Mouse (Mus musculus): Measurements from ENCODE around the gene Plekhb2.
A peak's percentile ranks its signal among the peaks of the same experiment; 100 is the strongest.

The Plekhb2 gene

DNA sequence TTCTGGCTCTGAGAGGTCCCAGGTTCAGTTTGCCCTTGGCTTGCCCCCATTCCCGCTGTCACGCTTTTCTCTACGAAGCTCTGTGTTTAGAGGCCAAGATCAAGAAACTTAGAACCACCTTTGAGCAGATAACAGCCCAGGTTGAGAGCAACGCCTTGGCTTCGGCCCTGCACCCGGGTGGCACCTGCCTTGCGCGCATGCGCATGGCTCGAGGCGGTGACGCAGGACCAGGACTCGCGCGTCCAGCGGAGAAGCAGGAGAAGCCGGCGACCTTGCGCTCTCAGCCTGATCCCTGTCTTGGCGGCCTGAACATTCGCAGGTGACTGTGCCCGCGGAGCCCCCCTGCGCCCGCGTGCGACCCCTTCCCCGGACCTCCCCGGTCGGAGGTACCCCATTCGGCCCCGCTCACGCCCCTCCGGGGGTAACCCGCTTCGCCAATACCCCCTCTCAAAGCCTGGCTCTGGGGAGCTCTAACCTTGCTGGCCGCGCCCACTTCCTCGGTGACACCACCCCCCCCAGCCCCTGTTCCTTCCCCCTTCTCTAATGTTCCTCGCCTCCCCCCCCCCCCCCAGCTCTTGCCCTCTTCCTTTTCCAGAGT is at the start of gene Plekhb2:
Gene Plekhb2 (plus strand): TSS at position 232 of the 598 bp plus-strand sequence.
- peak; percentile 91 to 96 for DNase-seq

DNA sequence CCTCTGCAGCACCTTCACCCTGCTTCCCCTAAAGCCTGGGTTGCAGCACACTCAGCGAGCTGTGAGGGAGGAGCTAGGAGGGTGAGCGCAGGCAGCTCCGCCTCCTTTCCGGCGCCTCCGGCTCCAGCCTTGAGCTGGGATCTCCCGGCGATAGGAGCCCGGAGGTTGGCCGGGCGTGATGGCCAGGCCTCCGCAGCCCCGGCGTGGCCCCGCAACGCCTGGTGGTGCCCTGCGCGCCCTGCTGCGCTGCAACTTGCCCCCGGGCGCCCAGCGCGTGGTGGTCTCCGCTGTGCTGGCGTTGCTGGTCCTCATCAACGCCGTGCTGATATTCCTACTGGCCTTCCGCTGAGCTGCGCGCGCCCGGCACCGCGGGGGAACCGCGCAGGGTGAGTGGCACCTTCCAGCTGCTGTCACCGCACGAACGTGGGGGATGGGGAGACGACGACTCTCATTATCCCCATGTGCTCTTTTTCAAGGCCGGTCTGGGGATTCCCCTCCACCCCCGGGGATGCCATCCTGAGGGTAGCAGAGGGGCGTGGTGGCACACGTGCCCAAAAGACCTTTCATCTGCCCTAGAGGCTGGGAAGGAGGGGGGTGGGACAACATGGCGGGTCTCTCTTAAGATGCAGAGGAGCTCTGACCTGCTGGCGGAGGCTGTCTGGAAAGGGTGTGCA is 48.0 kb upstream of the Plekhb2 start:
- peak; percentile 58 to 73 for DNase-seq

DNA sequence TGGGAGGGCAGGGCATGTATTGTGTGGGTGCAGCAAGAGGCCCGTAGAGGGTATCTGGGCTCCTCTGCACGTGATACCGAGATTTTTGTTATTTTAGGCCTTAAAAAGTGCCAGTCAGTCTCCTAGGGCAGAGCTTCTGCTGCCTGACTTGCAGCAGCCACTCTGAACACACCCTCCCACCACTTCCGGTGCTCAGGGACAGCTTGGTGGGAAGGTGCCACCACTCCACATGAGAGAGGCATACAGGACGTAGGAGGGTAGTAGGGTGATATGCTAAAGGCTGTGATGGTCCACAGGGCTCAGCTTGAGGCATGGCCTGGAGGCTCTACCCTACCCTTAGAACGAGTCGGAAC is 47.5 kb upstream of the Plekhb2 start:
- DNase-seq, result no peak

- no peak for DNase-seq
Observed at GRCm38 (mm10) chr1:34804863-34805262, 44.9 kb upstream of the Plekhb2 start.

DNA sequence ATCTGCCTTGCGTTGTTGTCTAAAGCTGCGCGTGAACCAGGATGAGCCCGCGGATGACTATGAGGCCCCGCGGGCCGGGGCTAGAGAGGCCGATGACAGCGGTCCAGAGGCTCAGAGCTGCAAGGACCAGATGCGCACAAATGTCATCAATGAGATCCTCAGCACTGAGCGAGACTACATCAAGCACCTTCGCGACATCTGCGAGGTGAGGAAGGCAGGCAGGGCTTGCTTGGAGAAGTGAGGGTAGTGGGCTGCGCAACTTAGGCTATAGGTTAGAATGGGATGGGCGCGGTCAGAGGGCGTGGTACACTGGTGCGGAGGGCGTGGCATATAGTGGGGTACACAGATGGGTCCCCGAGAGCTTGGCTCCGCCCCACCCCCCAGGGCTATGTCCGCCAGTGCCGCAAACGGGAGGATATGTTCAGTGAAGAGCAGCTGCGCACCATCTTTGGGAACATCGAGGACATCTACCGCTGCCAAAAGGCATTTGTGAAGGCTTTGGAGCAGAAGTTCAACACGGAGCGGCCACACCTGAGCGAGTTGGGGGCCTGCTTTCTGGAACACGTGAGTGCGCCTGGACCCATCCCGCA is 43.8 kb upstream of the Plekhb2 start:
- no peak for DNase-seq

GRCm38 (mm10) chr1:34808445-34808844 is 41.3 kb upstream of the Plekhb2 start:
- DNase-seq, result peak; percentile 53 to 70

DNA sequence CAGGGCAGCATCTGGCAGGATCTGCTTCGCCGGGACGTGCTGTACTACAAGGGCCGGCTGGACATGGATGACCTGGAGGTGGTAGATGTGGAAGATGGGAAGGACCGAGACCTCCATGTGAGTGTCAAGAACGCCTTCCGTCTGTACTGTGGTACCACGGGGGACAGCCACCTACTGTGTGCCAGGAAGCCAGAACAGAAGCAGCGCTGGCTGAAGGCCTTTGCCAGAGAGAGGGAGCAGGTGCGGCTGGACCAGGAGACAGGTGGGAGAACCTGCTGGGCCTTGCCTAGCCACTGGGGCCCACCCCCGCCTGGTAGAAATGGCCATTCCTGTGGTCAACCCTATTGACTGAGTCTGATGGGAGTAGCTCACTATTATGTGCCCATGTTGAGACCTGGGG is 39.5 kb upstream of the Plekhb2 start:
- DNase-seq, result no peak

DNA sequence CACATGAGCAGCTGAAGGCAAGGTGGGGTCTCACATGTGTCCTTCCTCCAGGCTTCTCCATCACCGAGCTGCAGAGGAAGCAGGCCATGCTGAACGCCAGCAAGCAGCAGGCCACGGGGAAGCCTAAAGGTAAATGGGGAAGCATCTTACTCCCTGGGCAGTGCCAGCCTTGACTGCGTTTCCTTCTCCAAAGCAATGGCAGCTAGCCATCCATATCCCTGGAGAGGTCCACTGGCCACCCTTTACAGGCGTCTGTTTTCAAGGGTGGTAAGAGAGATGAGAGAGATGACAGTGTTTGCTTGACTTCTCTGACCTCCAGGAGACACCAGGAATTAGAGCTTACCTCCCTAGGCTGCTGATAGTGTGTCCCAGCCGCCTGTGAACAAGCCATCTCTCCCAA is 38.7 kb upstream of the Plekhb2 start:
- DNase-seq, result no peak

DNA sequence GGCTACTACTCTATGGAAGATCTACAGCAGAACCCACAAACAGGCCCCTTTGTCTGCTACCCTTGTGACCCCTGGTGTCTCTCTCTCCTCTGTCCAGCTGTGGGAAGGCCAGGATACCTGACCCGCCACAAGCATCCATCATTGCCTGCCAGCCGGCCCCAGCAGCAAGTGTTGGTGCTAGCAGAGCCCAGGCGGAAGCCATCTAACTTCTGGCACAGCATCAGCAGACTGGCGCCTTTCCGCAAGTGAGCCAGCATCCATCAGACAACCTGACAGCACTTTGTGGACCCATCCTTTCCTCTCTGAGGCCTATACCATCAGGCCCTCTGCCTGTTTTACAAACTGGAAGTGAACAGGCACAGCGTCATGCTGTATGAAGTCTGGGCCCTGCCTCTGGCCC is 38.2 kb upstream of the Plekhb2 start:
- DNase-seq, result no peak

DNA sequence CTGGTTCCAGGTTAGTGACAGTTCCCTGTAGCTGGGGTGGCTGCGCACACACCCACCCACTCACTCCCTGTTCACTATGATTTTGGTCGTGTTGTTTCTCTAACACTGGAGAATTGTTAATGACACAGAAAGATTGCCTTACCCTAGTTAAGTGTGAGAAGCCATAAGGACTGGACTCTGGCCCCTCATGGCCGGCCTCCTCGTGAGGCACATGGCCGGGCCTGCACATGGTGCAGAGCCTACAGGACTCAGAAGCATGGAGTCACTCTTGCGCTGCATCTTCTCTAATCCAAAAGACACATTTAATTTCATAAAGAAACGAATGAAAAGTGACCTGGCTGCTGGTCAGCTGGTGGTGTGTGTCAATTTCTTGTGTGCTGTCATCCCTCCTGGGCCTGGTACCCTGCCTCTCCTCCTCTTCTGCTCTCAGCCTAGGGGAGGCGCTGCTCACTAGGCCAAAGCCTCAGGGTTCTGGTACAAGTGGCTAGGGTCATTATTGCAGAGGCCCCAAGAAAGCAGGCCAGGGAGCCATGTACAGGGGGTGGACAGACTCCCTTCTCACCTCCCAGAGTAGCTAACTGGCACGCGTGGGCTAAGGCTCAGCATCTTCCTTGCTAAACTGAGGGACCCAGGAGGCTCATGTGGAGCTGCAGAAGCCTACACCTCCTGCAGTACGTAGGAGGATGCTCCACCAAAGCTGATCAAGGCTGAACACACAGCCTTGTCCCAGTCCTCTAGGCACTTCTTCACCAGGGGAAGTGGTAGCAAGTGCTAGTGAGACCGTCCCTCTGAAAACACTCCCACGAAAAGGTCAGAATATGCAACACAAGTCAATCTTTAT is 37.1 kb upstream of the Plekhb2 start:
- no peak for DNase-seq

GRCm38 (mm10) chr1:34815843-34816242 is 33.9 kb upstream of the Plekhb2 start:
- DNase-seq, result no peak

DNA sequence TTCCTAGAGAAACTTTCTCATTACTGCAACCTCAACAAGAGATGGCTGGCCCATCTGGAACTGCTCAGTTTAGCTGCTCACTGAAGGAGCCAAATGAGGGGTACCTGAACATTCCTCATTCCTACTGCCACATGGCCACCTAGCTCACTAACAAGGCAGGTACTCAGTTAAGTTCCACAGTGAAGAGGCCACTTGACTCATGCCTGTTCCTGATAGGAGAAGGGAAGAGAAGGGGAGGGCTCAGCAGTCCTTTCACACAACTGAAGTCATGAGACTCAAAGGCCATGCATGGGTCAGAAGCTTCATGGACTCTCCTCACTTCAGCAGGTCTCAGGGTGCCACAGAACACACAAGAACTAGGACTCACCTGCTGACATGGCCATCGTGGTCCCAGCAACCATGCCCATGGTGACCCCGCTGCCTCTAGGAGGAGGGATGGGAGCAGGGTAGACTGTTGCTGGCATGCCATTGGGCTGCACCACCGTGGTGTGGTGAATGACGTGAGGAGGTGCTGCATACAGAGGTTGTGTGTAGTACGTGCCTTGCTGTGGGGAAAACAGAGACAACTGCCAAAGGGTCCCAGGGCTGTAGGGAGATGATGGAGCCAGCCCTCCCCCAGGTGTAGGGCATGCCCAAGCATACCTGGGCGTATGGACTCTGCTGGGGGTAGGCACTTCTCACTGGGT is 30.4 kb upstream of the Plekhb2 start:
- DNase-seq, result no peak

DNA sequence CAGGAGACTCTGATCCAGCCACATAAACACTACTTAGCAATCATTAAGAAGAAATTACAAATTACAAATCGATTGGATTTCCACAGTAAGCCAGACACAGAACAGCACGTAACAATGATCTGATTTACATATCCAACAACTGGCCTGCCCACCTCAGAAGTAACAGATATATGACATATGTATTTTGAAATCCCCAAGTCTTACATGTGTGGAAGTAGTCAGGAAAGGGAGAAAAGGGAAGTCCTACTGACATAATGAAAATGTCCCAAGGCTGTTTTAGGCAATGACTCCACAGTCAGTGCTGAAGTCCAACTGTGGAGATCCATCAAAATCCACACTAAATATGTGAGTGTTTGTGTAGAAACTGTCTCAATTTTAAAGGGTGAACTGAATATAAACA is 28.4 kb upstream of the Plekhb2 start:
- no peak for DNase-seq

DNA sequence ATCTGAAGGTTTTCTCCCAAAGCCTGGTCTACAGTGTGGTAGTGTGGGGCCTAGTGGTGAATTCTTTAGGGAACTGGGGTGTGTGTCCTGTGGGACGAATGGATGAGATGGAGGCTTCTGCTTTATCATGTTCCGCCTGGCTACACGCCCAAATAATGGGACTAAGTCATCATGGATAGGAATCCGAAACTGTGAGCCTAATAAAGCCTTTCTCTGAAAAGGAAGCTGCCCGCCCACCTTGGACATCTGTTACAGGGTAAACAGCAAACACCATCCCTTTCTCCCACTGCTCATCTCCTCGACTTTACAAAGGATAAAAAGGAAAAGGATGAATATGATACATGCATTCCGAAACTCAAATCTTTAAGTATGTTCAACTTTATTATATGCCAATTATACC is 27.8 kb upstream of the Plekhb2 start:
- DNase-seq, result no peak

GRCm38 (mm10) chr1:34822746-34823145 is 27.0 kb upstream of the Plekhb2 start:
- no peak for DNase-seq

- no peak for DNase-seq
Observed at GRCm38 (mm10) chr1:34823353-34823752, 26.4 kb upstream of the Plekhb2 start.

GRCm38 (mm10) chr1:34824208-34824607 is 25.6 kb upstream of the Plekhb2 start:
- DNase-seq, result no peak

DNA sequence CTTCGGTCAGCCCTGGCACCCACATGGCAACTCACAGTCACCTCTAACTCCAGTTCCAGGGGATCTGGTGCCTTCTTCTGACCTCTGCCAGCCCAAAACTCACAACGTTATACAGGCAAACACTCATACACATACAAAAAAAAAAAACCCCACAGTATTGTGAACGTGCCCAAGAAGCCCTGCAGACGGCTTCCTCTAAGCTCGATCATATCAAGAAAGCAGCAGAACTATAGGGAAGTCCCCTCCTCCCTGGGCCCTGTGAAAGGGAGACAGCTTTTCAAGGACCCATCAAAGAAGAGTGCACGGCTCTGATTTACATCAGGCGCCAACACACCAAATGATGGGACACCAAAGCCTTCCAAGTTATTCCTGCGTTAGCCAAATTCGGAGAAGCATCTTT is 23.9 kb upstream of the Plekhb2 start:
- no peak for DNase-seq

DNA sequence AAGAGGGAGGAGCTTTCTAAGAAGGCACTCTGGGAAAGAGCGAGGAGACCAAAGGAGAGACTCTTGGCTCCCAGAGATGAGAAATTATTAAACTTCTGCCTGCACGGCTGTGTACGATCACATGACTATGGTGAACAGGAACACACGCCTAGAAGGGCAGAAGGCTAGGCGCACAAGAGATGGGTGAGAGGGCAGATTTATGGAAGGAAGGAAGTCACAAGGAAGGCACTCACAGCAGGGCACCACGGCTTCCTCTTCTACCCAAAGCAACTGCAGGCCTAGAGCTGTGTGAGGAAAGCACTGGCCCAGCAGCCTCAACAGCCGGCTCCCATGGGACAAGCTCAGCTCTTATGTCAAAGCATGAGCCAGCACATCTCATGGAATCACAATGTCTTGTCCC is 21.9 kb upstream of the Plekhb2 start:
- DNase-seq, result peak in 1 of 2 experiments; percentile 23

DNA sequence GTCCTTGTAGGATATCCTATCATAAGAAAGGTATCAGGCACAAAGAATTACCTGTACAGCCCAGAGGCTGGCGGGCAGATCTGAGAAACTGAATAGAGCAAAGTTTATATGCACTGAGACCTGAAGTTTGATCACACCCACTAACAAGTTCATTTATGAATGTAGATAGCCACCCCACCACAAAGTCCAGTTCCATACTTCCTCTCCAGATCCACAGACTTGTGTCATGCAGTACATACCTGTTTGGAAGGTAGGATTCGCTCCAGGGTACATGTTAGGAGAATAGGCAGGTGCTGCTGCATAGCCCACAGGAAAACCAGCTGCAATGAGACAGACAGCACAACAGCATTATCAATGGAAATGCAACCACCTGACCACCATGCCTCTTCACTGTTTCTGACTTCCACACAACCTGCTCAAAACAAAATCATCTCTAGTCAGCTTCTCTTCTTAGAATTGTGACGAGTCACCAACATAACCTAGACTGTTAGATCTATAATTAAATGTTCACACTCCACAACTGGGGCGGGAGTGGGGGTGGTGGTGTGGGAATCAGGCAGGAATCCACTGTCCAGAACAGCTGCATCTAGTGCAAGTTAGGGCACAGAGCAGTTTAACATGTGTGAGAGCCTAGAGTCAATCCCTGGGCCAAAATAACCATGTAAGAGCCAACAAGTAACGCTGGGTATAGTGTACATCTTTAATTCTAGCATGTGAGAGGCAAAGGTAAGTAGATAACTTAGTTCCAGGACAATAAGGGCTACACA is 21.1 kb upstream of the Plekhb2 start:
- no peak for DNase-seq

- DNase-seq, result no peak
Observed at GRCm38 (mm10) chr1:34830934-34831333, 18.8 kb upstream of the Plekhb2 start.

GRCm38 (mm10) chr1:34831381-34831780 is 18.4 kb upstream of the Plekhb2 start:
- no peak for DNase-seq
